Mouse (Mus musculus): ENCODE measurements around the gene Sapcd1. TPM values are rescaled to one million over a fixed set of nuclear protein-coding genes. Genes with fewer than 3 reads are reported as not detected.
"Not testable (repeated sequence)": the region's sequence is repeated elsewhere in the genome, so short reads cannot be mapped to it uniquely, and the experiment has no call there.

The Sapcd1 gene
- polyA plus RNA-seq, 1 experiment from 2014 or later, result 4.1 TPM

DNA sequence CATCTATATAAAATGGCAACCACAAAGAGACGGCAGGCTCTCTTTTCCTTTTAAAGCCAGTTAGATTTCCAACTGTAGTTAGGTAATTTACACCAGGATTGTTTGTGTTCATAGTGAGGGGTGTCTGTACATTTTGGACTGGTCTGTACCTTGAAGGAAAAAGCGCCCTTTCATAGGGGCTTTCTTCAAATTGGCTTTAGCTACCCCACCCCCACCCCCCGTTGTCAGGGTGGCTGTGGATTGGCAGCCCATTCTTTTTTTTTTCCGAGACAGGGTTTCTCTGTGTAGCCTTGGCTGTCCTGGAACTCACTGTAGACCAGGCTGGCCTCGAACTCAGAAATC, 30.7 kb downstream of the Sapcd1 start:
- Histone ChIP-seq H3K9ac (replicated peaks) (peak overlapping the region; percentile 17), H3K36me3 (replicated peaks; ENCODE audit: insufficient read depth, low read length) (peaks cover 19% of the 10 kb centered on the region), H3K4me2 (ENCODE audit: low read depth, low read length) (peak overlapping the region; percentile 75), H3K27me3 (ENCODE audit: insufficient read depth, low read length) (no peaks in the 10 kb centered on the region), H3K27ac (ENCODE audit: low read depth) (peak overlapping the region; percentile 1; the same call in 1 of the 2 replicates), H3K4me1 (ENCODE audit: insufficient read depth) (peaks cover 32% of the 10 kb centered on the region), H3K4me3 (ENCODE audit: low read depth, low read length) (peak overlapping the region; percentile 85), H3K9me3 (ENCODE audit: low read length) (no peaks in the 10 kb centered on the region)
- 73% methylated on average over 5 of the region's 5 CpGs for WGBS (ENCODE audit: insufficient replicate concordance)
- DNase-seq (no peak), ATAC-seq (no peak)
- 0 out of 2 replicates have a peak, but pooled peaks have one; percentile 1 for TF ChIP-seq EP300 (IDR thresholded peaks at IDR 0.05; ENCODE audit: low read depth)
- no peak for TF ChIP-seq CTCF (IDR thresholded peaks at IDR 0.05; ENCODE audit: low read depth)

DNA sequence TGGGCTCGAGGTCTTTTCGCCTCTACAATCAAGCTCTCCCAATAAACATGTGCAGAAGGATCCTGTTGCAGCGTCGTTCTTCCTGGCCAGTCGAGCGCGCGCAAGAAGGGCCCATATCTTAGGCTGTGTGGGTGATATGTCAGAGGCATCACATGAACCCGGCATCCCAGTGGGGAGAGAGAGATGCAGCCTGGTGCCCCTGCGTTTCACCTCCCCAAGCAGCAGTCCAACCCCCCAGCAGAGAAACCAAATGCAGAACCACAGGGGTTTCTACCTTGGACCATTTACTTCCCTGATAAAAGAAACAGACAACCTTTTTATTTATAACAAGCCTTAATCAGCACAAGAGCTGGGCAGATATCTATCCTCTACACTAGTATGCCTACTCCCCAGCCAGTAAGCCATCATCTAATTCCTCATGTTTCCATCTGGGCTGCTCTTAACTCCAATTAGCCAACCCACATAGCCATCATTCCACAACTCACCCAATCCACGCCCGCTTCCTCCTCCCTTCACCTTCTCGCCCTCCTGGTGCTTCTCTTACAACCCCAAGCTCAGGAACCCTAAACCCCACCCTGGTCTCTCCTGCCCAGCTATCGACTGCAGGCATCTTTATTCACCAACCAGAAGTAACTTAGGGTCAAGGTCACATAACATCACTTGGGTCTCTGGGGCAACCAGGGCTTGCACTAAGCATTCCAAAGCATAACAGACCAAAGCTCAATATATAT, 31.2 kb downstream of the Sapcd1 start:
- Histone ChIP-seq H3K36me3 (replicated peaks; ENCODE audit: insufficient read depth, low read length) (peaks cover 19% of the 10 kb centered on the region), H3K27me3 (ENCODE audit: insufficient read depth, low read length) (no peaks in the 10 kb centered on the region), H3K4me2 (ENCODE audit: low read depth, low read length) (peak overlapping the region; percentile 75), H3K4me3 (ENCODE audit: low read depth, low read length) (peak overlapping the region; percentile 85), H3K27ac (ENCODE audit: low read depth) (peak overlapping the region; percentile 1), H3K4me1 (ENCODE audit: insufficient read depth) (peaks cover 30% of the 10 kb centered on the region), H3K9me3 (ENCODE audit: low read length) (no peaks in the 10 kb centered on the region), H3K9ac (replicated peaks) (peak overlapping the region; percentile 17)
- 0 out of 2 replicates have a peak, but pooled peaks have one; percentile 8 for TF ChIP-seq EP300 (IDR thresholded peaks at IDR 0.05; ENCODE audit: low read depth)
- no peak for TF ChIP-seq CTCF (IDR thresholded peaks at IDR 0.05; ENCODE audit: low read depth)
- 76% methylated on average over 12 of the region's 14 CpGs for WGBS (ENCODE audit: insufficient replicate concordance)
- ATAC-seq (no peak), DNase-seq (peak; percentile 22)

DNA sequence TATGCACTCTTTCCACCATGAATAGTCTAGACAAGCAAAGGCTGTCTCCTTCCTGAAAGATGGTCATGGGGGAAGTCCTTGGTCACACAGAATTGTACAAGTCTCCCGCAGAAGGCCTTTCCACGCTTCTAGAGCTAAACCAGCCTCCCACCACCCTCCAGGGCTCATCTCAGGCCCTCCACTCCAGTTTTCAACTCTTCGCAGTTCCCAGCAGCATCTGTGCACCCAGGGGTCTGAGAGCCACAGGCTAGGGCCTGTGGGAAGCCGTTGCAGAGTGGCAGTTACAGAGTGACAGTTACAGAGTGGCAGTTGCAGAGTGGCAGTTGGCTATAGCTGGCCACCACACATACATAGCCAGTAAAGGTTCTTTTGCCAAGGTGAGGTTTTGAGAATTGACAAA, 31.9 kb downstream of the Sapcd1 start:
- not testable (repeated sequence) for H3K4me3 ChIP-seq (ENCODE audit: low read depth, low read length); H3K9me3 ChIP-seq (ENCODE audit: low read length); H3K27me3 ChIP-seq (ENCODE audit: insufficient read depth, low read length); ATAC-seq; H3K27ac ChIP-seq (ENCODE audit: low read depth)
- 82% methylated on average over 4 of the region's 4 CpGs for WGBS (ENCODE audit: insufficient replicate concordance)
- DNase-seq, result peak; percentile 23
- peaks cover 30% of the 10 kb centered on the region for H3K4me1 ChIP-seq (ENCODE audit: insufficient read depth)
- 0 out of 2 replicates have a peak overlapping the region, but pooled peaks have one; percentile 22 for H3K9ac ChIP-seq (replicated peaks)
- peak overlapping the region; percentile 34; the same call in 1 of the 2 replicates for H3K4me2 ChIP-seq (ENCODE audit: low read depth, low read length)
- H3K36me3 ChIP-seq (replicated peaks; ENCODE audit: insufficient read depth, low read length), result peaks cover 21% of the 10 kb centered on the region

DNA sequence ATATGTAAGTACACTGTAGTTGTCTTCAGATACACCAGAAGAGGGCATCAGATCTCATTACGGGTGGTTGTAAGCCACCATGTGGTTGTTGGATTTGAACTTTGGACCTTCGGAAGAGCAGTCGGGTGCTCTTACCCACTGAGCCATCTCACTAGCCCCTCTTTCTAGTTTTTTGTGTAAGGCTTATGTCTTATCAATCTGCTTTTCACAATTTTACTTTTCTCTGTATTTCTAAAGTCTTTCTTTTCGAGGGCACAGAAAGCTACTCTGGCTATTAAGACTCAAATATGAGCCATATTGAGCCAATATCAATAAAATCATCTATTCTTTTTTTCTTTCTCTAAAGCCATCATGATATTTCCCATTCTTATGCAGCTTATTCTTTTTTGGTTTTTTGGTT, 32.6 kb downstream of the Sapcd1 start:
- H3K27ac ChIP-seq (ENCODE audit: low read depth); ATAC-seq; H3K4me2 ChIP-seq (ENCODE audit: low read depth, low read length); H3K9ac ChIP-seq (replicated peaks); H3K27me3 ChIP-seq (ENCODE audit: insufficient read depth, low read length); H3K9me3 ChIP-seq (ENCODE audit: low read length); H3K4me3 ChIP-seq (ENCODE audit: low read depth, low read length); DNase-seq: not testable (repeated sequence)
- peaks cover 30% of the 10 kb centered on the region for H3K4me1 ChIP-seq (ENCODE audit: insufficient read depth)
- WGBS (ENCODE audit: insufficient replicate concordance), result 74% methylated on average over 4 of the region's 4 CpGs
- H3K36me3 ChIP-seq (replicated peaks; ENCODE audit: insufficient read depth, low read length), result peaks cover 28% of the 10 kb centered on the region

DNA sequence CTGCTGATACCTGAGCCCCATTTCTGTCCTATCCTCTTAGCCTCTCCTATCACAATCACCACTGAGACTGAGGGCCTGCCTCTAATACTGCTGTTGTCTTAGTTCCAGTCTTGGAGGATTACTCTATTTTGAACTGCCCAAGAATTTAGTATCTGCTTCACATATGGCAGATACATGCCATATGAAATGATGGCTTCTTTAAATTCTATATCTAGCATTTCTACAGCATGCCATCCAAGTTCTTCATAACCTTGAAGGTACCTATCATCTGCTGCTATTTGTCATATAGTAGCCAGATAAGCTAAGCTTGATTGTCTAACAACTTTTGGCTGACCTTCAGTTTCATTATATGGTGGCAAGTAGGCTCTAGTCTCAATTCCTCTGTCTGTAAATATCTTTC, 33.1 kb downstream of the Sapcd1 start:
- Histone ChIP-seq H3K4me2 (ENCODE audit: low read depth, low read length) (no peak overlapping the region), H3K9ac (replicated peaks) (no peak overlapping the region), H3K4me3 (ENCODE audit: low read depth, low read length) (no peak overlapping the region), H3K9me3 (ENCODE audit: low read length) (no peaks in the 10 kb centered on the region), H3K27ac (ENCODE audit: low read depth) (no peak overlapping the region), H3K36me3 (replicated peaks; ENCODE audit: insufficient read depth, low read length) (peaks cover 30% of the 10 kb centered on the region), H3K27me3 (ENCODE audit: insufficient read depth, low read length) (no peaks in the 10 kb centered on the region), H3K4me1 (ENCODE audit: insufficient read depth) (peaks cover 27% of the 10 kb centered on the region)
- ATAC-seq (no peak), DNase-seq (no peak)
- TF ChIP-seq EP300 (IDR thresholded peaks at IDR 0.05; ENCODE audit: low read depth) (no peak), CTCF (IDR thresholded peaks at IDR 0.05; ENCODE audit: low read depth) (no peak)

DNA sequence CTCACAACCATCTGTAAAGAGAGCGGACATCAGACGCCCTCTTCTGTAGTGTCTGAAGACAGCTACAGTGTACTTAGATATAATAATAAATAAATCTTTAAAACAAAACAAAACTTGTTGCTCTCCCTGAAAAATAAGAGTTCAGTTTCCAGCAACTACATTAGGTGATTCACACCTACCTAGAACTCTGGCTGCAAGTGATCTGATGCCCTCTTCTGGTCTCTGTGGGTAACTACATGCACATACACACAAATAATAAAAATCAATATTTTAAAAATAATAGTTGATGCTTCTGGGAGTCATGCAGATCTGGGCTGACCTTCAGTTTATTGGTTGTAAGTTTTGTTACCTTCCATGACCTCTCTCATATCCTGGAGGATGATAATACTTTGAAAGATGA, 43.6 kb downstream of the Sapcd1 start:
- Histone ChIP-seq H3K9me3 (ENCODE audit: low read length) (no peaks in the 10 kb centered on the region), H3K4me3 (ENCODE audit: low read depth, low read length) (no peak overlapping the region), H3K4me1 (ENCODE audit: insufficient read depth) (peaks cover 15% of the 10 kb centered on the region), H3K27me3 (ENCODE audit: insufficient read depth, low read length) (no peaks in the 10 kb centered on the region), H3K9ac (replicated peaks) (no peak overlapping the region), H3K36me3 (replicated peaks; ENCODE audit: insufficient read depth, low read length) (peaks cover 17% of the 10 kb centered on the region), H3K27ac (ENCODE audit: low read depth) (no peak overlapping the region), H3K4me2 (ENCODE audit: low read depth, low read length) (no peak overlapping the region)
- 73% methylated on average over 2 of the region's 2 CpGs for WGBS (ENCODE audit: insufficient replicate concordance)
- TF ChIP-seq CTCF (IDR thresholded peaks at IDR 0.05; ENCODE audit: low read depth), result peak; percentile 83
- TF ChIP-seq EP300 (IDR thresholded peaks at IDR 0.05; ENCODE audit: low read depth), result no peak
- no peak for DNase-seq
- no peak for ATAC-seq

Measured in liver, postnatal 0 days (tissue).